Mouse (Mus musculus): ENCODE measurements around the gene Tubb3. TPM values are rescaled to one million over a fixed set of nuclear protein-coding genes. Genes with fewer than 3 reads are reported as not detected.
"Not testable (repeated sequence)": the region's sequence is repeated elsewhere in the genome, so short reads cannot be mapped to it uniquely, and the experiment has no call there.

The Tubb3 gene
- polyA plus RNA-seq, 1 experiment from 2014 or later: 0.76 TPM

- H3K9me3 ChIP-seq (replicated peaks): no peaks in the 10 kb centered on the region
- no peaks in the 10 kb centered on the region for H3K27me3 ChIP-seq (replicated peaks)
- H3K4me3 ChIP-seq: peak overlapping the region; percentile 70
- 0 out of 2 replicates have a peak overlapping the region, but pooled peaks have one; percentile 64 for H3K27ac ChIP-seq
- peaks cover 21% of the 10 kb centered on the region for H3K4me1 ChIP-seq
- H3K9ac ChIP-seq: peak overlapping the region; percentile 74
- peak overlapping the region; percentile 68 for H3K4me2 ChIP-seq
- H3K36me3 ChIP-seq: no peaks in the 10 kb centered on the region; the same call in 1 of the 2 replicates
- ATAC-seq: no peak
- WGBS (ENCODE audit: insufficient replicate concordance): 16% methylated on average over 4 of the region's 4 CpGs
Measured at GRCm38 (mm10) chr8:123443576-123443921, 32.3 kb downstream of the Tubb3 start.

- 0 out of 2 replicates have a peak overlapping the region, but pooled peaks have one; percentile 74 for H3K9ac ChIP-seq
- WGBS (ENCODE audit: insufficient replicate concordance): 50% methylated on average over 6 of the region's 6 CpGs
- no peaks in the 10 kb centered on the region for H3K9me3 ChIP-seq (replicated peaks)
- H3K4me2 ChIP-seq: peak overlapping the region; percentile 68
- peaks cover 23% of the 10 kb centered on the region for H3K4me1 ChIP-seq
- H3K27ac ChIP-seq: no peak overlapping the region
- H3K36me3 ChIP-seq: peaks cover 1% of the 10 kb centered on the region
- no peaks in the 10 kb centered on the region for H3K27me3 ChIP-seq (replicated peaks)
- no peak for ATAC-seq
- H3K4me3 ChIP-seq: peak overlapping the region; percentile 70; the same call in 1 of the 2 replicates
Measured at GRCm38 (mm10) chr8:123444131-123444530, 32.9 kb downstream of the Tubb3 start.

GRCm38 (mm10) chr8:123445981-123446380 lies 34.8 kb downstream of the Tubb3 start:
- no peak overlapping the region for H3K9ac ChIP-seq
- no peaks in the 10 kb centered on the region for H3K9me3 ChIP-seq (replicated peaks)
- no peak overlapping the region for H3K4me3 ChIP-seq
- WGBS (ENCODE audit: insufficient replicate concordance): 74% methylated on average over 10 of the region's 10 CpGs
- no peak for ATAC-seq
- H3K4me2 ChIP-seq: no peak overlapping the region
- no peak overlapping the region for H3K27ac ChIP-seq
- peaks cover 7% of the 10 kb centered on the region for H3K36me3 ChIP-seq
- no peaks in the 10 kb centered on the region for H3K27me3 ChIP-seq (replicated peaks)
- peaks cover 33% of the 10 kb centered on the region for H3K4me1 ChIP-seq

GRCm38 (mm10) chr8:123446799-123447198 lies 35.6 kb downstream of the Tubb3 start:
- H3K9me3 ChIP-seq (replicated peaks): no peaks in the 10 kb centered on the region
- H3K4me1 ChIP-seq: peaks cover 40% of the 10 kb centered on the region
- WGBS (ENCODE audit: insufficient replicate concordance): 77% methylated on average over 6 of the region's 6 CpGs
- no peak overlapping the region for H3K27ac ChIP-seq
- H3K27me3 ChIP-seq (replicated peaks): no peaks in the 10 kb centered on the region
- no peak overlapping the region for H3K9ac ChIP-seq
- H3K4me2 ChIP-seq: no peak overlapping the region
- H3K4me3 ChIP-seq: no peak overlapping the region
- H3K36me3 ChIP-seq: peaks cover 7% of the 10 kb centered on the region
- no peak for ATAC-seq

GRCm38 (mm10) chr8:123450783-123451182 lies 39.6 kb downstream of the Tubb3 start:
- Histone ChIP-seq H3K9ac (no peak overlapping the region), H3K9me3 (replicated peaks) (no peaks in the 10 kb centered on the region), H3K4me2 (no peak overlapping the region), H3K27me3 (replicated peaks) (no peaks in the 10 kb centered on the region), H3K4me3 (no peak overlapping the region), H3K4me1 (peaks cover 34% of the 10 kb centered on the region), H3K36me3 (peaks cover 39% of the 10 kb centered on the region), H3K27ac (peak overlapping the region; percentile 55; the same call in 1 of the 2 replicates)
- no peak for ATAC-seq
- 33% methylated on average over 5 of the region's 5 CpGs for WGBS (ENCODE audit: insufficient replicate concordance)

GRCm38 (mm10) chr8:123451747-123452146 lies 40.5 kb downstream of the Tubb3 start:
- H3K9ac ChIP-seq; H3K9me3 ChIP-seq (replicated peaks); H3K27me3 ChIP-seq (replicated peaks); H3K4me2 ChIP-seq; H3K4me3 ChIP-seq; ATAC-seq: not testable (repeated sequence)
- Histone ChIP-seq H3K27ac (peak overlapping the region; percentile 34; the same call in 1 of the 2 replicates), H3K4me1 (peaks cover 34% of the 10 kb centered on the region), H3K36me3 (peaks cover 48% of the 10 kb centered on the region)
- WGBS (ENCODE audit: insufficient replicate concordance): 81% methylated on average over 12 of the region's 12 CpGs

- no peak overlapping the region for H3K4me2 ChIP-seq
- H3K27me3 ChIP-seq (replicated peaks): no peaks in the 10 kb centered on the region
- H3K9ac ChIP-seq: no peak overlapping the region
- H3K4me1 ChIP-seq: peaks cover 34% of the 10 kb centered on the region
- no peak overlapping the region for H3K27ac ChIP-seq
- H3K9me3 ChIP-seq (replicated peaks): no peaks in the 10 kb centered on the region
- H3K4me3 ChIP-seq: no peak overlapping the region
- 26% methylated on average over 4 of the region's 4 CpGs for WGBS (ENCODE audit: insufficient replicate concordance)
- H3K36me3 ChIP-seq: peaks cover 49% of the 10 kb centered on the region
- ATAC-seq: no peak
Measured at GRCm38 (mm10) chr8:123452149-123452548, 40.9 kb downstream of the Tubb3 start.

- Histone ChIP-seq H3K27me3 (replicated peaks) (no peaks in the 10 kb centered on the region), H3K4me2 (no peak overlapping the region), H3K9ac (no peak overlapping the region), H3K4me3 (no peak overlapping the region), H3K27ac (no peak overlapping the region), H3K9me3 (replicated peaks) (no peaks in the 10 kb centered on the region), H3K36me3 (peaks cover 59% of the 10 kb centered on the region), H3K4me1 (peaks cover 31% of the 10 kb centered on the region)
- ATAC-seq: no peak
- 64% methylated on average over 7 of the region's 7 CpGs for WGBS (ENCODE audit: insufficient replicate concordance)
Measured at GRCm38 (mm10) chr8:123453291-123453690, 42.1 kb downstream of the Tubb3 start.

- Histone ChIP-seq H3K4me2 (no peak overlapping the region), H3K4me3 (no peak overlapping the region), H3K9ac (no peak overlapping the region), H3K27ac (no peak overlapping the region), H3K9me3 (replicated peaks) (no peaks in the 10 kb centered on the region), H3K27me3 (replicated peaks) (no peaks in the 10 kb centered on the region), H3K4me1 (peaks cover 26% of the 10 kb centered on the region), H3K36me3 (peaks cover 64% of the 10 kb centered on the region)
- no peak for ATAC-seq
- 81% methylated on average over 5 of the region's 5 CpGs for WGBS (ENCODE audit: insufficient replicate concordance)
Measured at GRCm38 (mm10) chr8:123453951-123454350, 42.7 kb downstream of the Tubb3 start.

GRCm38 (mm10) chr8:123454559-123454958 lies 43.3 kb downstream of the Tubb3 start:
- no peak overlapping the region for H3K9ac ChIP-seq
- peaks cover 26% of the 10 kb centered on the region for H3K4me1 ChIP-seq
- H3K4me2 ChIP-seq: no peak overlapping the region
- no peak overlapping the region for H3K27ac ChIP-seq
- no peaks in the 10 kb centered on the region for H3K9me3 ChIP-seq (replicated peaks)
- ATAC-seq: no peak
- WGBS (ENCODE audit: insufficient replicate concordance): 45% methylated on average over 6 of the region's 6 CpGs
- no peaks in the 10 kb centered on the region for H3K27me3 ChIP-seq (replicated peaks)
- peaks cover 65% of the 10 kb centered on the region for H3K36me3 ChIP-seq
- H3K4me3 ChIP-seq: no peak overlapping the region

- no peak for ATAC-seq
- H3K4me3 ChIP-seq: no peak overlapping the region
- H3K9me3 ChIP-seq (replicated peaks): no peaks in the 10 kb centered on the region
- no peak overlapping the region for H3K4me2 ChIP-seq
- WGBS (ENCODE audit: insufficient replicate concordance): 67% methylated on average over 4 of the region's 4 CpGs
- peaks cover 45% of the 10 kb centered on the region for H3K36me3 ChIP-seq
- H3K9ac ChIP-seq: no peak overlapping the region
- no peak overlapping the region for H3K27ac ChIP-seq
- H3K27me3 ChIP-seq (replicated peaks): no peaks in the 10 kb centered on the region
- H3K4me1 ChIP-seq: no peaks in the 10 kb centered on the region
Measured at GRCm38 (mm10) chr8:123463651-123464050, 52.4 kb downstream of the Tubb3 start.

- WGBS (ENCODE audit: insufficient replicate concordance): 58% methylated on average over 3 of the region's 3 CpGs
- H3K27ac ChIP-seq: no peak overlapping the region
Measured at GRCm38 (mm10) chr8:123467476-123467875, 56.3 kb downstream of the Tubb3 start.

More at GRCm38 (mm10) chr8:123467476-123467875, 56.3 kb downstream of the Tubb3 start:
- Histone ChIP-seq H3K4me2 (no peak overlapping the region), H3K4me3 (no peak overlapping the region), H3K9me3 (replicated peaks) (no peaks in the 10 kb centered on the region), H3K27me3 (replicated peaks) (peaks cover 4% of the 10 kb centered on the region; the same call in 1 of the 2 replicates), H3K4me1 (no peaks in the 10 kb centered on the region), H3K36me3 (peaks cover 9% of the 10 kb centered on the region; the same call in 1 of the 2 replicates), H3K9ac (no peak overlapping the region)
- ATAC-seq: no peak
